Mouse (Mus musculus) gastrocnemius, adult 2 months (tissue): ENCODE measurements around the gene Eps15l1. TPM values are rescaled to one million over a fixed set of nuclear protein-coding genes. Genes with fewer than 3 reads are reported as not detected.

Experiments
- DNase-seq: peaks from one replicate; pipeline ENCODE4 v3.0.0; 2022
- H3K27ac ChIP-seq: fragments of 200-600 bp; 2 replicates; pipeline ENCODE4 v1.8.1; 2022; ENCODE audit warnings: mild to moderate bottlenecking
- H3K4me3 ChIP-seq: fragments of 200-600 bp; 2 replicates; pipeline ENCODE4 v1.8.1; 2022; ENCODE audit warnings: mild to moderate bottlenecking, moderate library complexity
- CTCF ChIP-seq: fragments of 200-600 bp; IDR thresholded peaks from 2 replicates; pipeline ENCODE4 v1.8.1; 2022; ENCODE audit warnings: antibody characterized with exemption, mild to moderate bottlenecking, moderate library complexity
- intact Hi-C: fragments of 180-260 bp; cut with DNase I; formaldehyde crosslinking; loops from one replicate; pipeline ENCODE4 v1.15.1; 2025
- total RNA-seq, 2 experiments: library from RNA; stranded (reverse); gene quantifications; 2 replicates each; pipeline ENCODE4 v1.2.3; 2021

Gene Eps15l1
- total RNA-seq, 2 experiments from 2014 or later: 25.5 to 27.5 TPM

DNA sequence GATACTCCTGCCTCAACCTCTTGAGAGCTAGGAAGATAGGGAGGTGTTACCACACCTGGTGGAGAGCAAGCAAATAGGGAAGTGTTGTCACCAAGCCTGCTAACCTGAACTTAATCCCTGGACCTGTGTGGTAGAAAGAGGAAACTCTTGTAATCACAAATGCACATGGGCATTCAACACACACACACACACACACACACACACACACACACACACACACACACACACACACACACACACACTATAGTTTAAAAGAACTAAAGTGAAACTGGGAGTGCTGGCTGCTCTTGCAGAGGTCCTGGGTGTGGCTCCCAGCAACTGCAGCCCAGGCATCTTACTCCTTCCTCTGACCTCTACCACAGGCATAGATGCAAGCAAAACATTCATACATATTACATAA, 61.1 kb downstream of the Eps15l1 start:
- TF ChIP-seq CTCF: no peak
- H3K27ac ChIP-seq: peak overlapping the region; percentile 43
- DNase-seq: no peak
- no peak overlapping the region for H3K4me3 ChIP-seq
- intact Hi-C loops: no loop called here

DNA sequence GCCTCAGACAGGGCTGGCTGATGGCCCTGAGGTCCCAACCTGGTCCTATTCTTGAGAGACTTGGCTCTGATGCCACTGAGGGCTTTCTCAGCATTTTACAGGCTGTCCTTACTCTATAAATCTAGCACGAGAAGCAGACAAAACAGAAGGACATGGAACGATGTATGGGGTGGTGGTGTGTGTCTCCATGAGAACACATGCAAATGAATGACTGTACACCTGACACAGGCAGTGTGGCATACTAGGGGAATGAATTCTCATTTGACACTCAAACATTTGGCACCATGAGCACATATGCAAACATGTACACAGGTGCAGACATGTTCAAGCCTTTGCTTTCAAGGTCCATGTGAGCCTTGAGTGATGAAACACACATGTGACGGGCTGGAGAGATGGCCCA, 64.7 kb downstream of the Eps15l1 start:
- no peak for TF ChIP-seq CTCF
- DNase-seq: no peak
- H3K4me3 ChIP-seq: no peak overlapping the region
- no peak overlapping the region for H3K27ac ChIP-seq
- intact Hi-C loops: no loop called here

DNA sequence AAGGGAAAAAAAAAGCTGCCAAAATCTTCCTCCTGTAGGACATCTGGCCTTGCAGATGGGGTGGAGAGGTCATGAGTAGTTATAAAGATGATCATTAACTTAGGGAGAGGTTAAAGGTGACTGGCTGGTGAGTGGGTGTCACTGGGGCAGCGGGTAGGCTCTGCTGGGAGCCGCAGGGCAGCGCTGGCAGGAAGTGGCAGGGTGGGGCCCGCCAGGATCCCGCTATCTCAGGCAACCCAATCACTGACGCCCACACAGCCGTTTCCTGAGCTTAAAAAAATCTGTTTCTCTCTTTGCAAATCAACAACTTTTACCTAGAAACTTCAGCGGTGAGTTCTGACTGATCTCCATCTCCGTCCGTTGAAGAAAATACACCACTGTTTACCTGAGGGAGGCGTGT, 67.0 kb downstream of the Eps15l1 start:
- intact Hi-C loops: no loop called here
- TF ChIP-seq CTCF: no peak

DNA sequence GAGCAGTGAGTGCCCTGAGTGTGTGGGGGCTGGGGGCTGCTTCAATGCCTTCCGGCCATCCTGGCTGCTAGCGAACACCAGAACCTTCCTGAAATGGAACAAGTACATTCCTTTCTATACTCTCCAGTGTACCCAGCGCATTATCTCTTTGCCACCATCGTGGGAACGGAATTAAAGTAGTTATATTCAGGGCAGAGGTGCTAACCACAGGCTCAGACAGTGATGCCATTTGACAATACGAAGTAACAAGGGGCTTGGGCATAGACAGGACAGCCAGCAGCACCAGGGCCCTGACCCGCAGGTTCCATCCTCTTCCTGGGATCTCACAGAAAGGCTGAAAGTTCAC, 67.6 kb downstream of the Eps15l1 start:
- TF ChIP-seq CTCF: no peak
- peak overlapping the region; percentile 80 for H3K27ac ChIP-seq
- H3K4me3 ChIP-seq: no peak overlapping the region
- no peak for DNase-seq
- intact Hi-C loops: no loop called here

More for the DNA sequence above, 67.0 kb downstream of the Eps15l1 start:
- Histone ChIP-seq H3K27ac (peak overlapping the region; percentile 80), H3K4me3 (peak overlapping the region; percentile 11; the same call in 1 of the 2 replicates)
- DNase-seq: peak; percentile 52

DNA sequence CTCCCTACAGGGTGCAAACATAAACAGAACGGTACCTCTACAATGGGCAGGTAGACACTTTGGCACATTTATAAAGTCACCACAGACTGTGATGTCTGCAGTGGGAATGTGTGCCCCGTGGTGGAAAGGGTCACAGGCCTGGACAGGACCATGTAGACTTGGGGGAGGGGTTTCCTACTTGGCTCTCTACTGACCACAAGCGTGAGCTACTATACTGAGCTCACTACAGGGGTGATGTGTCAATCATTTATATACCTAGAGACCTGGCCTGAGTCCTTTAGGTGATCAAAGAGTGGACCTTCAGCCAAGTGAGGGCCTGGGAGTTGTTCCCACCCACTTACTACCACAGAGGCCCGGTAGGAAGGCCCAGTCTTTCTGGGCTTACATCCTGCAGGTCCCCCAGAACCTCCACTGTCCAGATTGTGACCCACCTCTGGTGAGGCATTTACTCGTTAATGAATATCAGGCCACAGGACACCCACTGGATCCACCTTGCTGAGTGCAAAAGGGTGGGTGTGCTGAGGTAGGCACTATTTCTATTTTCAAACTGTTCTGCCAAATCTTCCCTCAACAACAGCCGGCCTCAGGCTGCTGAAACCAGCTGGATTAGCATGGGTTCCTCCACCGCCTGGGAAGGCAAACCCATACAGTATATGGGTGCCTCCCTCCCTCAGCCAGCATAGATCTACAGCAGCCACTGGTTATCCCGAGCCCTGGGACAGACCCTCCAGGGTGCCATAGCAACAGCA, 68.1 kb downstream of the Eps15l1 start:
- intact Hi-C loops: no loop called here
- no peak for TF ChIP-seq CTCF
- no peak for DNase-seq
- Histone ChIP-seq H3K27ac (peak overlapping the region; percentile 80), H3K4me3 (no peak overlapping the region)

DNA sequence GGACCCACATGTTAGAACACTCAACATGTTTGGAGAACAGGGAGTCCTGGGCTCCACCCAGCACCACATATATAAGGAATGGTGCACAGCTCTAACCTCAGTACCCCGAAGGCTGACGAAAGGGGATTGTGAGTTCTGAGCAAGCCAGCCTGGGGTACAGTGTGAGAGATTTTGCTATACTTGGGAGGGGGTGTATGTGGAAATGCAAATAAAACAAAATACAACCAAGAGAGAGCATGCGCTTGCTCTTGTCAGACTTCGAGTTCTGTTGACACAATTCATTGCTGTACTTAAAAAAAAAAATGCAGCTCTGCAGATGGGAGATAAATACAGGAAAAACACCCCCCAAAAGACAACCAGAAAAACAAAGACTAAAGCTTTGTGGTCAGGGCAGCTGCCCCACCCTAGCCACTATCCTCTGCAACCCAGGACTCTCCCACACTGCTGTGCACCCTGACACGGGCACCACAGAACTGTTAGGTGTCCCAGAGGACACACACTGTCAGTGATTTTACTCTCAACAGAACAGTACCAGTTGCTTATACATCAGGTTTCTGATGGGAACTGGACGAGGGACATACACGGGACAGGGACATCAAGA, 69.8 kb downstream of the Eps15l1 start:
- intact Hi-C loops: no loop called here
- no peak for TF ChIP-seq CTCF
- Histone ChIP-seq H3K27ac (0 out of 2 replicates have a peak overlapping the region, but pooled peaks have one; percentile 2), H3K4me3 (no peak overlapping the region)
- DNase-seq: no peak

DNA sequence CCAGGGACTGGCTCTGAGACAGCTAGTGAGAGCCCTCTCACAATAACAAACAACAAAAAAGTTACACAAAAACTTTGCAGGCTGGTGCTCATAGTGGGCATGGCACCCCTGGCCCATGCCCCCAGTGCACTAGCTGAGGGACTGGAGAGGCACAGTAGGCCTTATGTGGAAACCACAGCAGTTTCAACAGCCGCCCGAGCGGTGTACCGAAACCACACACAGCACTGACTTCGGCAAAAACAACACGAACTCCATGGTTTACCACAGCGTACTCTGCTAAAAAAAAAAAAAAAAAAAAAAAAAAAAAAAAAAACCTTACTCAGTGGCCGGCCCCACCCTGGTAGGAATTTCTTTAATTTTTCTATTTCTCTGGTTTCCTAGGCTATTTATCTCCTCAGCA, 70.5 kb downstream of the Eps15l1 start:
- intact Hi-C loops: no loop called here

DNA sequence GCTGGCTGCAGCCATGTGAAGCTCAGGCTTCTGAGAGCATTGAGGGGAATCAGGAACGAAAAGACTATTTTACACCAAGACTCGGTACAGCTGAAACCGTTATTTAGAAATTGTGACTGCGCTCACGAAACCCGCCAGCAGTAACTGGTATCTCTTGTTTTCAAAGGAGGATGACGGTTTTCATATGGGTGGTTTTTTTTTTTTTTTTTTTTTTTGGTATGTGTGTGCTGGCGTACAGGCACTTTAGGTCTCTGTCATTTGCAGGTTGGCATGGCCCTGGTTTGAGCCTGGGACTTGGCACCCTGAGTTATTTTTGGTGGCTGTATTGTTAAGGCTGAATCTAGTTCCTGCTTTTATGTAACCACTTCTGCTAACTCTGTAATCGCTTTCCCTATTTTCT, 71.4 kb downstream of the Eps15l1 start:
- Histone ChIP-seq H3K4me3 (no peak overlapping the region), H3K27ac (peak overlapping the region; percentile 20; the same call in 1 of the 2 replicates)
- no peak for DNase-seq
- intact Hi-C loops: no loop called here
- TF ChIP-seq CTCF: no peak

More for the DNA sequence above, 70.5 kb downstream of the Eps15l1 start:
- no peak for DNase-seq
- Histone ChIP-seq H3K4me3 (no peak overlapping the region), H3K27ac (no peak overlapping the region; the same call in 1 of the 2 replicates)
- TF ChIP-seq CTCF: no peak

DNA sequence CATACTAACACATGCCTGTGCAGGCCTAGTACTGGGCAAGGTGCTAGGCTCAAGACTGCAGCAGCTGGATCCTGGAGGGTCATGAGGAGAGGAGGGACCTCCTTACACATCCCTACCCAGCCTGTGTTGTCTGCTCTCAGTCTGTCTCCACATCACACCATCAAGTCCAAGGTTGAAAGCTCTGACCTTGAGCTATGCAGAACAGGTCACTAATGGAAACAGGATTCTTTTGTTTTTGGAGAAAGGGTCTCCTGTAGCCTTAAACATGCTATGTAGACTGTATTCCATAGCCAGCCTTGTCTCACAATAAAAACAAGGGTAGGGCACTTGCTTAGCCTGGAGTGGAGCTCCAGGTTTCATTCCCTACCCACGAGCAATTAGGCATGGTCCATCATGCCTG, 72.3 kb downstream of the Eps15l1 start:
- no peak for DNase-seq
- intact Hi-C loops: no loop called here
- H3K27ac ChIP-seq: peak overlapping the region; percentile 20; the same call in 1 of the 2 replicates
- no peak overlapping the region for H3K4me3 ChIP-seq
- TF ChIP-seq CTCF: no peak

DNA sequence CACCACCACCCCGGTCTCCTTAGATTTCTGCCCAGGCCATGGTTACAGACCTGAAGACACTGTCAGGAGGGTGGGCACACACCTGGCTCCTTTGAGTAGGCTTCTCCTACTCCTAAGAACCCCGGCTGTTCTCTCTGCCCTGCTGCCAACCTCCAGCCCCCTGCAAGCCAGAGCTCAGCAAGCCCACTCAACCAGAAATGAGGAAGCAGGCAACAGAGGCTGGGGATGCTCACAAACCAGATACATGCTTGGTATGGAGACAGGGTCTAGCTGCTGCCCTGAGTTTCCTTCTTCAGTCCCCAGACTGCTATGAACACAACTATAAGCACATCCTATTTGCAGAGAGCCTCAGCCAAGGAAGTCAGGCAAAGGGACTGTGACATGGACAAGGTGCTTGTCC, 73.1 kb downstream of the Eps15l1 start:
- Histone ChIP-seq H3K4me3 (no peak overlapping the region), H3K27ac (no peak overlapping the region)
- intact Hi-C loops: no loop called here
- DNase-seq: no peak
- no peak for TF ChIP-seq CTCF

DNA sequence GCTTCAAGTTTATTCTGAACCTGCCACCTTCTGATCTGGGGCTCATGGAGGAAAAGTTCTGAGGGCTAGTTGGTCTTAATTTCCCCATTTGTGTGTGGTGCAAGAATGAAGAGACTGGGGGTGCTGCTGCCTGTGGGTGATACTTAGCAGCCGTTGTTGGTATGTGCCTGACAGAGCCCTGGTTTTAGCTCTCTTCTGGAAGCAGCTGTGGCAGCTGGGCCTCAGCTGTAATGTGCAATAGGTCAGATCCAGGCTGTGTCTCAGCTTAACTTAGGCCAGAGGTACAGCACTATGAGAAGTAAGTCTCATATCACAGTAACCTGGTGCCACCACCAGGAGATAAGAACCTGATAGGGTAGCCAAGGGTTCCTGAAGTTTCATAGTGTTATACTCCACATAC, 73.7 kb downstream of the Eps15l1 start:
- DNase-seq: no peak
- no peak for TF ChIP-seq CTCF
- no peak overlapping the region for H3K4me3 ChIP-seq
- intact Hi-C loops: no loop called here
- no peak overlapping the region for H3K27ac ChIP-seq

DNA sequence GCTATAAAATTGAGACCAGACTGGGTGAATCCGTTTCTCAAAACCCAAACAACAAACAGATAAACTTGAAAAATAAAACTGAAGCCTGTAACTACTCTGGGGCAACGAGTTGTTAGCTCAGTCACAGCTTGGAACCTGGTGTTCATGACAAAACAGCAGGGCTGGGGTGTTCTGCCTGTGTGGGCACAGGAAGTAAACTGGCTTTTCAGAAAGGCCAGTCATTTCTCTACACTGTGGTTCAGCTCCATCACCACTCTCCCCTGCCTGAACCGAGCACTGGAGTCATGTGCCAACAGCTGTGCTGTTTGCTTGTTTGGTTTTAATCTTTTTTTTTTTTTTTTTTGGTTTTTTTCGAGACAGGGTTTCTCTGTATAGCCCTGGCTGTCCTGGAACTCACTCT, 77.5 kb downstream of the Eps15l1 start:
- no peak for TF ChIP-seq CTCF
- Histone ChIP-seq H3K27ac (no peak overlapping the region), H3K4me3 (no peak overlapping the region)
- no peak for DNase-seq
- intact Hi-C loops: no loop called here

DNA sequence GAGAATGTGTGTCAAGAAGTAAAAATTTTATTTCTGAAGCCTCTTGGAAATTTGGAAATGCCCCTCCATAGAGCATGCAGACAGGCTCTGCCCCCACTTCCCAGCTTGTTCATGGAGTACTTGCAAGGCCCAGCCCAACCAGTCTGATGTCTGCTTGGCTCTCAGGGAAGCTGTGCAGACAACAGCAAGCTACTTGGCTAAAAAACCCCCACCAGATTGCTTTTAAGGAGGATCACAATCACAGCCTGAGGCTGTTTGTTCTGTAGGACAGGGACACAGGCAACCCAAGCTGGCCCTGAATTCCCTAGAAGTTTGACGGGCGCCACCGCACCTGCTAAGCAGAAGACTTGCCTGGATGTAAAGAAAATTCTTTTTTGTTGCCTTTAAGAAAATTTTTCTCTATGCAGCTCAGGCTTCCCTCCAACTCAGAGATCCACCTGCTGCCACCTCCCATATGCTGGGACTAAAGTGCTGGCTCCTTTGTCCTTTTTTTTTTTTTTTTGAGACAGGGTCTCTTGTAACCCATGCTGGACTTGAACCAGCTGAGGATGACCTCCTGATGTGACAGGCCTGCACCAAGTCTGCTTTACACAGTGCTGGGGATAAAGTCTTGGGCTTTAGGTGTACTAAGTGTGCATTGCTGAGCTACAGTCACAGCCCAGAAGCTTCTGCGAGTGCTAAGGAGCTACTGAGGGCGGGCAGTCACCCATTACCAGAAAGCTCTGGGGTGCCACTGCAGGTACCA, 78.5 kb downstream of the Eps15l1 start:
- no peak for DNase-seq
- intact Hi-C loops: no loop called here
- no peak for TF ChIP-seq CTCF
- no peak overlapping the region for H3K27ac ChIP-seq
- no peak overlapping the region for H3K4me3 ChIP-seq
